Mouse (Mus musculus) telencephalon, adult 2 months (tissue): ENCODE data around the gene Kif9.

ENCODE experiments used
- DNase-seq: peaks from one replicate; pipeline ENCODE4 v3.0.0-alpha.2; 2011; ENCODE audit warnings: low read depth, low spot score

Kif9 gene

GRCm38 (mm10) chr9:110529002-110529737 lies 52.4 kb downstream of the Kif9 start:
- no peak for DNase-seq

- DNase-seq = no peak
These were observed 53.9 kb downstream of the Kif9 start for GRCm38 (mm10) chr9:110530650-110531049.

DNA sequence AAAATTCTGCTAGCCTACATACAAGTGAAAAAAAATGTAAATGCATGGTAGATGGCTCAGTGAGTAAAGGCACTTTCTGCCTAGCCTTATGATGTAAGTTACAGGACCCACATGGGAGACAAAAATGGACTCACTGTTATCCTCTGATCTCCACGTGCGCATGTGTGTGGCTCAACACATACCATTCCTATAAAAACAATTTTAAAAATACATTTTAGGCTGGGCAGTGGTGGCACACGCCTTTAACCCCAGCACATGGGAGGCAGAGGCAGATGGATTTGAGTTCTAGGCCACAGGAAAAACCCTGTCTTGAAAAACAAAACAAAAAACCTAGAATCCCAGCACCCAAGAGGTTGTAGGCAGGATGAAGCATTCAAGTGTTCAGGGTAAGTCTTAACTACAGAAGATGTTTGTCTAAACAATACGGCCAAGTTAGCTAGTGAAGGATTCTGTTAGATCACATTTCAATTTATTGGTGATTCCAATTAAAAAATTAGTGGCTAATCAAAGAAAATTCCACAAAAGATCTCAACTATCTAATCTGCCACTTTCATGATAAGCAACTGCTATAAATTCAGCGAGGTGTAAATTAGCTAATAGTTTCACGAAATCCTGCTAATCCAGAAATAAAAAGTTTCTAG lies 54.5 kb downstream of the Kif9 start:
- DNase-seq = no peak

- peak; percentile 90 for DNase-seq
These were observed 55.2 kb downstream of the Kif9 start for GRCm38 (mm10) chr9:110531914-110532489.

DNA sequence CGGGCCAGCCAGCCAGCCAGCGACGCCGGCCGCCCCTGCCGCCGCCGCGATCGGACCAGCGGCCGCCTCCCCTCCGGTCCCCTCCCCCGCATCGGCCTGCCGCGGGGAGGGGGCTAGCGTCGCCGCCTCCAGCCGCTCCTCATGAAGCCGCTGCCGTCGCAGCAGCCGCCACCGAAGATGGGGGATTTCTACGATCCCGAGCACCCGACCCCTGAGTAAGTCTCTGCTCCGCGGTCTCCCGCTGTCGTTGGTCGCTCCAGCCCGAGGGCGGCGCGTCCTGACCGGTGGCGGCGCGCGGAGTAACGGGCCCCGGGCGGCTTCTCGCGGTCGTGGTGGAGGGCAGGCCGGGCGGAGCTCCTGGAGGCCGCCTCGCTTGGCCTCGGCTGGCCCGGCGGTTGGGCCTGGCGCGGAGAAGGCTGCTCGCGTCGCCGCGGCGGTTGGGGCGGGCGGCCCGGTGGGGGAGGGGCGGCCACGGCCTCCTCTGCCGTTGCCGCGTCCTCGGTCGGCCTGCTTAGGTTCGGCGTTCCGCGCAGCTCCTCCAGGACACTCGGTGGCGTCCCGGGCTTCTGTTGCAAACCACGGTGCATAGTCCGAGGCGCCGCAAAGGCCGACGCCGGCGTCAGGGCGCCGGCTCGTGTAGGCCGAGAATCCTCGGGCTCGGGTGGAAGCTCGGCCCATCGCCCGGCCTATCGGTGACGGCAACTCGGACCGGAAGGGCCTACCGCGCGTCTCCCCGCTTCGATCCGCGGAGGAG lies 56.0 kb downstream of the Kif9 start, which contains the start of gene Setd2:
Gene Setd2 (plus strand): TSS at position 60 of the 754 bp plus-strand sequence.
- DNase-seq = no peak

DNA sequence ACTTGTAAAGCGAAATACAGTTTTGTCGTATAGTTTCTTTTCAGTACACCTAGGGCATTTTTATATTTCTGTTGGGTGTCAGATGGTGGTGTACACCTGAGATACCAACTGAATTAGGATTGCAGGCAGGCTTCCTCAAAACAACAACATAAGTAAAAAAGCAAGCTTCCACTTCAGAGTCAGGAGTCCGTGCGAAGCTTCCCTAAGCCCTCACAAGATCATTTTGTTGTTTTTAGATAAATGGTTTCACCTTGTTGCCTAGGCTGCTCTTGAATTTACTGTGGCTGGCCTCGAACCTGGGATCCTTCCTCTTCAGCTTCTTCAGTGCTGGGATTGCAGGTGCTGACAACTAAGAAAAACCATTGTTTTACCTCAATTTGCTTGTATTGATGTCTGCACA lies 56.9 kb downstream of the Kif9 start:
- DNase-seq = no peak

DNA sequence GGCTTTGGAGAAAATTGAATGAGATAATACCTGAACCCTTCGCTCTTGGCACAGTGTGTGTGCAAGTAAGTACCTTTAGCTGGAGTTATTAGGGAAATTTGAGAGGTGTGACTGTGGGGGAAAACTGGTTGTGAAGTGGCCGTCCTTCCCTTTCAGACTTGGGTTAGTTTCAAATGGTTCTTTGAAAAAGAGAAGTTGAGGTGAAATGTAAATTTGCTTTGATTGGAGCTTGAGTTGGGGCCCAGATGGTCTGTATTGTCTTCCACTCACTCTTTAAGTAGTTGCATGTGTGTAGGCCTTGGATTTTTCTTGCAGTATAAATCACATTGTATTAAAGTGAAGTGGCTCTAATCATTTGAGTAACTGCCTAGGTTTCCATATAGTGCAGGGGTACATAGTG lies 58.4 kb downstream of the Kif9 start:
- no peak for DNase-seq

GRCm38 (mm10) chr9:110536636-110537035 lies 59.9 kb downstream of the Kif9 start:
- DNase-seq = no peak

DNA sequence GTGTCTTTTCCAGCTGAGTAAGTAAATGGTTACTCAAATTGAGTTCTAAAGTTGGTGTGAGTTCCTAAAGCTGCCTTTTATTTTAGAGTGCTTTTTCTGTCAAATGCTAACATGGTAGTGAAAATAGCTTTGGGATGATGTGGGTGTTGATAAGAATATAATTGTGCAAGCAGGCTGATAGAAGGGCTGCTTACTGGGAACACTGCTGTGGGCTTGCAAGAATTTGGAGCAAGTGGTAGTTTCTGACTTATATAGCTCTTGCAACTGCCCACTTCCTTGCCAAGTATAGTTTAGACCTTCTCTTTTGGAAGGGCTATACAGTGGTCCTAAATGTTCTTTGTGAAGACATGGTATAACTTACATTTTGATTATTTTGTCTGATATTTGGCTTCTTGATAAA lies 61.8 kb downstream of the Kif9 start:
- DNase-seq = peak; percentile 65

DNA sequence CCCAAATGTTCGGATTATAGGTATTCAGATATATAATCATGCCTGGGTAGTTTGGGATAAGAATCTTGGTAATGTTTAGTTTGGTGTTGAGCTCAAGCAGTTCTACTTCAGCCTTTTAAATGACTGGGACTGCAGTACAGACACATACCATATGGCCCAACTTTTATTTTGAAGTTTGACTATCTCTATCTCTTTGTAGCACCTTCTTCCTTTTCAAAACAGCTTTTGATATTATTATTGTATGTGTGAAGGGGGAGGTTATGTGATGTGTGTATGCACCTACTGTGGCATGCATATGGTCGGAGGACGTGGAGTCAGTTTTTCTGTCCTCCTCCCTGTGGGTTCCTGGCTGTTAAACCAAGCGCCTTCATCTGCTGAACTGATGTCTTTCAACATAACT lies 65.2 kb downstream of the Kif9 start:
- DNase-seq = no peak

GRCm38 (mm10) chr9:110548261-110548660 lies 71.5 kb downstream of the Kif9 start:
- DNase-seq = no peak

DNA sequence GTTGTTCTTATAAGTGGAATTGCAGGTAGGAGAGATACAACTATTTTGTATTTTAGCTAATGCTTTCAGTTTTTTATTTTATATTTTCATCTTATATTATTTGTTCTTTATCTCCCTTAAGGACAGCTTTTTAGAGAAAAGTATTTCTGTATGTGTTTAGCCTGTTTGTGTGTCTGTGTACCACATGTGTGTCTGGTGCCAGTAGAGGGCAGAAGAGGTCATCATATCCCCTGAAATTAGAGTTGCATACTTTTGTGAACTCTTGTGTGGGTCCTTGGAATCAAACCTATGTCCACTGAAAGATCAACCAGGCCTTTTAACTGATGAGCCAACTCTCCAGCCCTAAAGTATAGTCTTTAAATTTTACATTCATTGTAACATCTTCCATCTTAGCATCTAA lies 91.6 kb downstream of the Kif9 start:
- no peak for DNase-seq
